Mouse (Mus musculus) T-helper 2 cell (primary cell): ENCODE measurements around the gene Gm10591.
"Not testable (repeated sequence)": the region's sequence is repeated elsewhere in the genome, so short reads cannot be mapped to it uniquely, and the experiment has no call there.

Experiments used
- in situ Hi-C: fragments of 300-600 bp; cut with MboI, MseI; formaldehyde crosslinking; loops from one replicate; pipeline ENCODE4 v1.15.1; 2025; ENCODE audit warnings: high pct_unique_total_duplicates

The Gm10591 gene

DNA sequence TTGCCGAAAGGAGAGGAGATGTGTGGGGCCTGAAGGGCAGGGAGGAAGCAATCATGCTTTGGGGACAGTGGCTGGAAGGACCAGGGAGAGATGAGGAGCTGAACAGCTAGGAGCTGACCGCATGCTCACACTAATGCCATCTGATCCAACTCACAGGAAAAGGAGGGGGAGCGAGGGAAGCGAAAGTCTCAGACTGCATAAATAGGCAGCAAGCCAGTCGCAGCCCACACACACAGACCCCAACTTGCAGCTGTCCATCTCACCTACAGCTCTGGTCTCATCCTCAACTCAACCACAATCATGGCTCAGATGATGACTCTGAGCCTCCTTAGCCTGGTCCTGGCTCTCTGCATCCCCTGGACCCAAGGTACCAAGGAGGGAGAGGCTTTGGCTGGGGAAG, at the start of gene Gm10591:
Gene Gm10591, plus strand, starts transcription at position 301 of the 400 bp plus-strand sequence.
- in situ Hi-C loops = not testable (repeated sequence)

GRCm38 (mm10) chr4:42629419-42629818, 17.4 kb downstream of the Gm10591 start, which contains the start of gene Gm2564:
Gene Gm2564 (plus strand): TSS chr4:42629719.
- in situ Hi-C loops = not testable (repeated sequence)

DNA sequence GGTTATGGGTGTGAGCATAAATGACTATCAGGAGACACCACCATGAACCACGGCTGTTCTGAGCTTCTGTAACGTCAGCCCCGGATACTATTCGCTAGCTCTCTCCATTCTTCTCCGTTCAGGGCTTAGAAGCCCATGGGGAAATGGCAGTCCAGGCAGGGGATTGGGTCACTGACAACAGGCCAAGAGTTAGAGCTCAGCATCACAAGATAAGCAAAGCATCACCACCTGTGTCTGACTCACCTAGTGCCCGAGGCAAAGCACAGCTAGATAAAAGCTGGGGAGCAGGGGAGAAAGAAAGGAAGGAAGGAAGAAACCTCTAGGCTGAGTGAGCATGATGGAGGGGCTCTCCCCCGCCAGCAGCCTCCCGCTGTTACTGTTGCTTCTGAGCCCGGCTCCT, 43.0 kb downstream of the Gm10591 start, which contains the start of gene Ccl27b:
Gene Ccl27b, plus strand, starts transcription at position 301 of the 400 bp plus-strand sequence.
- in situ Hi-C loops = not testable (repeated sequence)

DNA sequence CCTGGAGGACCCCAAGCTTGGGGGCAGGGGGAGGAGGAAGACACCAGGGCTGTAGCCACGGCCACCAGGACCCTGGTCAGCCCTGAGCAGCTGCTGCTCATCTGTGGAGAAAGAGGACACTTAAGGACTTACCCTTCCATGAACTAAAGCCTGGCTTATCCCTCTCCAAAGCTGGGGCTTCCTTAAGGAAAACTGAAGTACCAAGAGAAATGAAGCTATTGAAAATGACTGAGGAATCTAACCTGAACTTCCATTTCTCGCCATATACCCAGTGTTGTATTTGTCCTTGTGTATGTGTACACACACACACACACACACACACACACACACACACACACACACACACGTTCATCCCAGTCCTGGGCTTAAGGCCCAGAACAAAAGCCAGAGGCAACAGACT, 49.8 kb downstream of the Gm10591 start, which contains the start of gene Il11ra2:
Gene Il11ra2, minus strand, starts transcription at position 101 of the 400 bp plus-strand sequence.
- in situ Hi-C loops = not testable (repeated sequence)
